Mouse (Mus musculus) embryonic facial prominence, embryonic 13.5 days (tissue): Measurements from ENCODE around the gene Cgn. TPM values are rescaled to one million over a fixed set of nuclear protein-coding genes. Genes with fewer than 3 reads are reported as not detected.
"Not testable (repeated sequence)": the region's sequence is repeated elsewhere in the genome, so short reads cannot be mapped to it uniquely, and the experiment has no call there.

Source experiments
- ATAC-seq: fragments of 200-750 bp; cut with Nextera tagmentation; 2 replicates; pipeline ENCODE4 v1.8.0; 2017; ENCODE audit warnings: low read depth; ENCODE audit not compliant: insufficient number of reproducible peaks, insufficient read depth, low FRiP score, low TSS enrichment
- H3K27ac ChIP-seq: fragments of 300-500 bp; sonication (generic); 2 replicates; pipeline ENCODE4 v1.5.1; 2015; ENCODE audit warnings: moderate library complexity, mild to moderate bottlenecking, inconsistent platforms
- H3K27me3 ChIP-seq: fragments of 300-500 bp; sonication (generic); 2 replicates; pipeline ENCODE4 v1.6.1; 2015; ENCODE audit warnings: mild to moderate bottlenecking, inconsistent platforms
- H3K36me3 ChIP-seq: fragments of 300-500 bp; sonication (generic); 2 replicates; pipeline ENCODE4 v1.6.1; 2015; ENCODE audit warnings: mild to moderate bottlenecking, inconsistent platforms
- H3K4me1 ChIP-seq: fragments of 300-500 bp; sonication (generic); 2 replicates; pipeline ENCODE4 v1.6.1; 2015; ENCODE audit warnings: inconsistent platforms
- H3K4me2 ChIP-seq: fragments of 300-500 bp; sonication (generic); 2 replicates; pipeline ENCODE4 v1.6.1; 2015; ENCODE audit warnings: moderate library complexity, mild to moderate bottlenecking, inconsistent platforms
- H3K4me3 ChIP-seq: fragments of 300-500 bp; sonication (generic); 2 replicates; pipeline ENCODE4 v1.5.1; 2015; ENCODE audit warnings: mild to moderate bottlenecking, inconsistent platforms
- H3K9ac ChIP-seq: fragments of 300-500 bp; sonication (generic); 2 replicates; pipeline ENCODE4 v1.6.1; 2015; ENCODE audit warnings: mild to moderate bottlenecking, inconsistent platforms
- H3K9me3 ChIP-seq: fragments of 300-500 bp; sonication (generic); 2 replicates; pipeline ENCODE4 v1.6.1; 2016; ENCODE audit warnings: inconsistent platforms
- WGBS: fragments of 180-500 bp; shearing (Covaris S2); methylation state at CpG from one replicate; pipeline ENCODE4 v1.1.7; 2015; ENCODE audit warnings: mixed read lengths; 5-methylcytosine and 5-hydroxymethylcytosine counted together
- polyA plus RNA-seq: library from polyadenylated mRNA; unstranded; fragments of >200 nt; fragmentation: Nextera tagmentation; extraction: Ambion mirVana; gene quantifications from 2 replicates; pipeline ENCODE4 v1.2.1, GENCODE M21; 2015

Gene Cgn
- polyA plus RNA-seq, 1 experiment from 2014 or later, result 7.2 TPM

GRCm38 (mm10) chr3:94789516-94789915 lies 3.2 kb upstream of the Cgn start:
- Histone ChIP-seq H3K4me3 (no peak overlapping the region), H3K27ac (no peak overlapping the region), H3K9ac (no peak overlapping the region), H3K9me3 (no peaks in the 10 kb centered on the region), H3K36me3 (no peaks in the 10 kb centered on the region), H3K4me1 (peaks cover 12% of the 10 kb centered on the region), H3K4me2 (no peak overlapping the region), H3K27me3 (peaks cover 11% of the 10 kb centered on the region)
- no peak for ATAC-seq
- WGBS, result 74% methylated on average over 2 of the region's 2 CpGs

GRCm38 (mm10) chr3:94789071-94789470 lies 2.8 kb upstream of the Cgn start:
- 95% methylated on average over 1 of the region's 1 CpGs for WGBS
- H3K27me3 ChIP-seq, result peaks cover 11% of the 10 kb centered on the region
- H3K9ac ChIP-seq, result no peak overlapping the region
- H3K36me3 ChIP-seq, result no peaks in the 10 kb centered on the region
- H3K4me2 ChIP-seq, result no peak overlapping the region
- no peak overlapping the region for H3K27ac ChIP-seq
- peaks cover 12% of the 10 kb centered on the region for H3K4me1 ChIP-seq
- H3K4me3 ChIP-seq, result no peak overlapping the region
- no peaks in the 10 kb centered on the region for H3K9me3 ChIP-seq
- no peak for ATAC-seq

GRCm38 (mm10) chr3:94787122-94787780 lies 959 bp upstream of the Cgn start:
- H3K4me3 ChIP-seq, result peak overlapping the region; percentile 55
- H3K9ac ChIP-seq, result peak overlapping the region; percentile 74
- ATAC-seq, result no peak
- H3K4me1 ChIP-seq, result peaks cover 12% of the 10 kb centered on the region
- peak overlapping the region; percentile 68; the same call in 1 of the 2 replicates for H3K27ac ChIP-seq
- no peaks in the 10 kb centered on the region for H3K36me3 ChIP-seq
- peaks cover 11% of the 10 kb centered on the region for H3K27me3 ChIP-seq
- peak overlapping the region; percentile 89 for H3K4me2 ChIP-seq
- WGBS, result 4% methylated on average over 10 of the region's 11 CpGs
- no peaks in the 10 kb centered on the region for H3K9me3 ChIP-seq

DNA sequence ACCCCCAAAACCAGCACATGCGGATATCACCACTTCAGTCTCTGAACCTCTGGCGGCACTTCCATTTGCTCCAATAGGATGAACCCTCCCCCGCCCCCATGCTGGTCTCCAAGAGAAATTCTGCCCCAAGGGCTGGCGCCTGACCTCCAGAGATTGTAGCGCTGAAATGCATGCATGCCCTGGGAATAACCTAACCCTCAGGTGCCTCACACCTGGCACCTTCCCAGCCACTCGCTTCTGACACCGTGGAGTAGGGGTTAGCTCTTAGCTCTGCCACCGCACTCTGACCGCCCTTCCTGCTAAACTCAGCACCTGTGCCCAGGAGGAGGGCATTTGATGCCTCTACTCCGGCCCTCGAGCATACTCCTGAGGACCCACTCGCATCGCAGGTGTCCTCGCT lies 334 bp downstream of the Cgn start:
- peak overlapping the region; percentile 62; the same call in 1 of the 2 replicates for H3K9ac ChIP-seq
- no peak for ATAC-seq

GRCm38 (mm10) chr3:94784171-94784701 lies 2.1 kb downstream of the Cgn start:
- H3K36me3 ChIP-seq, result no peaks in the 10 kb centered on the region
- H3K4me2 ChIP-seq, result peak overlapping the region; percentile 14
- H3K4me3 ChIP-seq, result 0 out of 2 replicates have a peak overlapping the region, but pooled peaks have one; percentile 6
- peaks cover 11% of the 10 kb centered on the region for H3K27me3 ChIP-seq
- ATAC-seq, result no peak
- no peak overlapping the region for H3K9ac ChIP-seq
- H3K27ac ChIP-seq, result peak overlapping the region; percentile 23
- no peaks in the 10 kb centered on the region for H3K9me3 ChIP-seq
- H3K4me1 ChIP-seq, result peaks cover 12% of the 10 kb centered on the region
- WGBS, result 29% methylated on average over 5 of the region's 5 CpGs

More for the DNA sequence above, 334 bp downstream of the Cgn start:
- Histone ChIP-seq H3K4me3 (peak overlapping the region; percentile 55), H3K9me3 (no peaks in the 10 kb centered on the region), H3K27ac (no peak overlapping the region), H3K36me3 (no peaks in the 10 kb centered on the region), H3K4me2 (peak overlapping the region; percentile 89), H3K4me1 (peaks cover 12% of the 10 kb centered on the region), H3K27me3 (peaks cover 11% of the 10 kb centered on the region)
- WGBS, result 1% methylated on average over 14 of the region's 14 CpGs

GRCm38 (mm10) chr3:94783462-94783931 lies 2.8 kb downstream of the Cgn start:
- Histone ChIP-seq H3K27ac (peak overlapping the region; percentile 16; the same call in 1 of the 2 replicates), H3K27me3 (peaks cover 11% of the 10 kb centered on the region), H3K36me3 (no peaks in the 10 kb centered on the region), H3K4me1 (peaks cover 12% of the 10 kb centered on the region), H3K9me3 (no peaks in the 10 kb centered on the region), H3K4me2 (no peak overlapping the region), H3K9ac (no peak overlapping the region), H3K4me3 (no peak overlapping the region)
- no peak for ATAC-seq
- 33% methylated on average over 5 of the region's 5 CpGs for WGBS

DNA sequence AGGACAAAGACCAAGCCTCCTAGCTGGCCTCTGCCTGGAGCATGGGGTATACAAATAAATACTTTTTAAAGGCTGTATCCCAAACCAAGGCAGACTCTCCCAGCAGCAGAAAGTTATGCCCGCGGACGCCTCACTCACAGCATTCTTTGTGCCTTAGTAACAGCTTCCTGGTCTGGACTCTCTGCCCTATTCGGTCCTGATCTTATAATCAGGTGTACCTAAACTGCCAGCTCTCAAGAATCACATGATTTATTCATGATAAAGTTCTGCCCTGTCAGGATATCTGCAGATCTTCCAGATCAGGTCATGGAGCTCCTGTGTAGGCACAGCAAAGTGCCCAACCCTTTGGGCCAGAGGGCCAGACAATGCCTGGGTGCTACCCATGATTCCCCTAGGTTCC lies 3.4 kb downstream of the Cgn start:
- ATAC-seq, result no peak
- Histone ChIP-seq H3K9me3 (no peaks in the 10 kb centered on the region), H3K36me3 (no peaks in the 10 kb centered on the region), H3K27me3 (peaks cover 11% of the 10 kb centered on the region), H3K9ac (no peak overlapping the region), H3K4me1 (peaks cover 12% of the 10 kb centered on the region), H3K4me2 (no peak overlapping the region), H3K27ac (no peak overlapping the region; the same call in 1 of the 2 replicates), H3K4me3 (no peak overlapping the region)
- 75% methylated on average over 4 of the region's 4 CpGs for WGBS

DNA sequence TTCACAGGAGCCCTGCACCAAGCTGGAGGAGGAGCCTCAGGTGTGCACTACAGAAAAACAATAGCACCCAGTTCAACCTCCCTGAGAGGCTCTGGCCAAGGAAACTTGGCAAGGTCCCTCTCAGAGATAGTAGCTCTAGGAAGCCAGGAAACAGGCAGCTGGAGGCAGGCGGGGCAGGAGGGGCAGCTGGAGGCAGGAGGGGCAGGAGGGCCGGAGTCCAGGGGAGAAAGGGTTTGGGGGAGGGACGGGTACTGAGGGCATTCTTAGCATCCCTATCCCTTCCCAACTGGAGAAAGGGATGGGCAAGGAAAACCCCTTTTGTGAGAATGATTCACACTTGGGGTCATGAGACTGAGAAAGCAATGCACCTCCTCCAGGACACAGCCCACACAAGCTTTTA lies 4.9 kb downstream of the Cgn start:
- no peak overlapping the region for H3K4me2 ChIP-seq
- no peak for ATAC-seq
- H3K9ac ChIP-seq, result no peak overlapping the region
- no peaks in the 10 kb centered on the region for H3K36me3 ChIP-seq
- H3K27ac ChIP-seq, result no peak overlapping the region
- H3K4me1 ChIP-seq, result peaks cover 6% of the 10 kb centered on the region; the same call in 1 of the 2 replicates
- H3K9me3 ChIP-seq, result no peaks in the 10 kb centered on the region
- H3K4me3 ChIP-seq, result no peak overlapping the region
- H3K27me3 ChIP-seq, result peaks cover 11% of the 10 kb centered on the region
- 23% methylated on average over 3 of the region's 3 CpGs for WGBS

GRCm38 (mm10) chr3:94775886-94776285 lies 10.4 kb downstream of the Cgn start:
- no peaks in the 10 kb centered on the region for H3K9me3 ChIP-seq
- H3K27ac ChIP-seq, result no peak overlapping the region
- WGBS, result 86% methylated on average over 7 of the region's 7 CpGs
- no peak overlapping the region for H3K9ac ChIP-seq
- no peak overlapping the region for H3K4me3 ChIP-seq
- no peak for ATAC-seq
- H3K4me2 ChIP-seq, result no peak overlapping the region
- no peaks in the 10 kb centered on the region for H3K27me3 ChIP-seq
- no peaks in the 10 kb centered on the region for H3K4me1 ChIP-seq
- H3K36me3 ChIP-seq, result no peaks in the 10 kb centered on the region

- H3K4me3 ChIP-seq, result no peak overlapping the region
- no peak for ATAC-seq
- H3K27me3 ChIP-seq, result no peaks in the 10 kb centered on the region
- H3K9me3 ChIP-seq, result no peaks in the 10 kb centered on the region
- H3K36me3 ChIP-seq, result no peaks in the 10 kb centered on the region
- no peaks in the 10 kb centered on the region for H3K4me1 ChIP-seq
- no peak overlapping the region for H3K4me2 ChIP-seq
- no peak overlapping the region for H3K9ac ChIP-seq
- no peak overlapping the region for H3K27ac ChIP-seq
- 72% methylated on average over 11 of the region's 11 CpGs for WGBS
Measured at GRCm38 (mm10) chr3:94774039-94774438, 12.3 kb downstream of the Cgn start.

GRCm38 (mm10) chr3:94765456-94765855 lies 20.8 kb downstream of the Cgn start:
- 51% methylated on average over 8 of the region's 8 CpGs for WGBS
- not testable (repeated sequence) for H3K9ac ChIP-seq, H3K4me2 ChIP-seq, H3K4me3 ChIP-seq, H3K4me1 ChIP-seq, ATAC-seq, H3K36me3 ChIP-seq, H3K27ac ChIP-seq, H3K27me3 ChIP-seq, H3K9me3 ChIP-seq
